Mouse (Mus musculus) C2C12 (cell line): ENCODE measurements around the gene Pknox1.

Experiments
- CEBPB ChIP-seq: IDR thresholded peaks from one replicate; pipeline ENCODE4 v1.6.1; 2011; ENCODE audit warnings: low read depth, mild to moderate bottlenecking, control low read depth, moderate library complexity
- CTCF ChIP-seq: IDR thresholded peaks from one replicate; pipeline ENCODE4 v1.5.1; 2011; ENCODE audit not compliant: control insufficient read depth, insufficient read depth, insufficient read length
- FOSL1 ChIP-seq: IDR thresholded peaks from one replicate; pipeline ENCODE4 v1.8.0; 2011; ENCODE audit warnings: mild to moderate bottlenecking, low read length; ENCODE audit not compliant: poor library complexity, insufficient read depth, severe bottlenecking
- USF1 ChIP-seq: IDR thresholded peaks from one replicate; pipeline ENCODE4 v1.6.1; 2011; ENCODE audit warnings: low read depth, mild to moderate bottlenecking, control low read depth, moderate library complexity

- TF ChIP-seq CTCF, result no peak
- no peak for TF ChIP-seq FOSL1
- no peak for TF ChIP-seq USF1
- no peak for TF ChIP-seq CEBPB
Observed at GRCm38 (mm10) chr17:31557947-31558542, 6.5 kb upstream of the Pknox1 start.
